8 mouse cellular contexts compared by ENCODE assay signal in genomic region chr1:152090018-152090553, GRCm38 (mm10). TPM values are rescaled to one million over a fixed set of nuclear protein-coding genes. Genes with fewer than 3 reads are reported as not detected.
A peak's percentile ranks its signal among the peaks of the same experiment; 100 is the strongest.
DNase-seq lines count a peak whose midpoint lies in the region; ATAC-seq and TF ChIP-seq lines count a peak whose summit lies in the region.

1700025G04Rik (minus strand) TSS chr1:152090125.

- no peaks in the 10 kb centered on the region for H3K36me3 ChIP-seq in hindbrain, embryonic 15.5 days

- H3K4me3 ChIP-seq in hindbrain, embryonic 15.5 days: peak within 1 kb of the TSS; percentile 92
- H3K4me3 ChIP-seq in left cerebral cortex, adult 2 months: peak within 1 kb of the TSS; percentile 86

- ATAC-seq in hindbrain, embryonic 15.5 days (ENCODE audit: low FRiP score, low read depth): peak; percentile 89

- no peak for TF ChIP-seq CTCF in left cerebral cortex, adult 2 months (IDR thresholded peaks at IDR 0.05)

- peak within 1 kb of the TSS; percentile 62 for H3K4me2 ChIP-seq in hindbrain, embryonic 15.5 days

- H3K4me1 ChIP-seq in hindbrain, embryonic 15.5 days (replicated peaks): peaks cover 45% of the 10 kb centered on the region

- H3K27ac ChIP-seq in hindbrain, embryonic 15.5 days (replicated peaks): peak within 1 kb of the TSS; percentile 98
- H3K27ac ChIP-seq in left cerebral cortex, adult 2 months: peak within 1 kb of the TSS; percentile 98

- intact Hi-C loops in left cerebral cortex, adult 2 months (cut with DNase I): loop anchor here (5.0 kb wide), 3 partner anchors 163 to 277 kb away; no protein-coding TSS in a partner anchor

- H3K9ac ChIP-seq in hindbrain, embryonic 15.5 days: peak within 1 kb of the TSS; percentile 99

- WGBS in hindbrain, embryonic 15.5 days: under 1% methylated on average over 28 of the region's 66 CpGs

- H3K9me3 ChIP-seq in hindbrain, embryonic 15.5 days: no peaks in the 10 kb centered on the region

- peak; percentile 84 for DNase-seq in T-cell, adult 2 months (ENCODE audit: low spot score)
- peak; percentile 83 to 91 for DNase-seq in cerebellum, postnatal 14 days
- DNase-seq in gastrocnemius, adult 18-20 months (ENCODE audit: low spot score): peak; percentile 84
- DNase-seq in left cerebral cortex, adult 2 months (ENCODE audit: extremely low spot score in 1 of 2, low spot score in 2 of 2): peak; percentile 85 to 87
- peak; percentile 89 to 95 for DNase-seq in lung, postnatal 4 days
- DNase-seq in retina, postnatal 7 days (ENCODE audit: low read depth, low spot score): peak; percentile 71
- DNase-seq in thymus, postnatal 4 days: peak; percentile 88

- no peaks in the 10 kb centered on the region for H3K27me3 ChIP-seq in hindbrain, embryonic 15.5 days

RNA-seq across cellular contexts. Expression of gene 1700025G04Rik, which starts in this region (rescaled TPM):
- total RNA-seq in gastrocnemius, adult 18-20 months (2021): 10 to 100 TPM; 72.9 to 79.7 TPM
- 33.9 and 34.2 TPM in 2 replicates for polyA plus RNA-seq in hindbrain, embryonic 15.5 days (2015; fragmentation: Nextera tagmentation; extraction: Ambion mirVana)
- total RNA-seq in left cerebral cortex, adult 2 months (2021): 10 to 100 TPM; 68.1 to 75.8 TPM

Comparison
In these comparisons a context has a peak if more than half of its experiments do, and no peak if none do; other contexts are left out.
1. Peak in every context shown above with its lines: DNase-seq, ATAC-seq, H3K4me3 ChIP-seq and H3K27ac ChIP-seq.